Mouse (Mus musculus): ENCODE measurements around the gene Psma2. TPM values are rescaled to one million over a fixed set of nuclear protein-coding genes. Genes with fewer than 3 reads are reported as not detected.

The Psma2 gene
- 96.4 TPM for polyA plus RNA-seq (2012; fragmentation: generic; extraction: Trizol)
- long read RNA-seq, experiment 1, transcript Psma2-201 (8 exons, 2,911 nt) = major isoform, 256 of 277 reads
- long read RNA-seq, experiment 1, partial matches to known transcripts = 8 of 277 reads
- long read RNA-seq, experiment 1, other reads (novel, unspliced or antisense) = 13 of 277 reads
- long read RNA-seq, experiment 2, transcript Psma2-201 (8 exons, 2,911 nt) = major isoform, 115 of 116 reads
- long read RNA-seq, experiment 2, partial matches to known transcripts = 0 of 116 reads
- long read RNA-seq, experiment 2, other reads (novel, unspliced or antisense) = 1 of 116 reads

DNA sequence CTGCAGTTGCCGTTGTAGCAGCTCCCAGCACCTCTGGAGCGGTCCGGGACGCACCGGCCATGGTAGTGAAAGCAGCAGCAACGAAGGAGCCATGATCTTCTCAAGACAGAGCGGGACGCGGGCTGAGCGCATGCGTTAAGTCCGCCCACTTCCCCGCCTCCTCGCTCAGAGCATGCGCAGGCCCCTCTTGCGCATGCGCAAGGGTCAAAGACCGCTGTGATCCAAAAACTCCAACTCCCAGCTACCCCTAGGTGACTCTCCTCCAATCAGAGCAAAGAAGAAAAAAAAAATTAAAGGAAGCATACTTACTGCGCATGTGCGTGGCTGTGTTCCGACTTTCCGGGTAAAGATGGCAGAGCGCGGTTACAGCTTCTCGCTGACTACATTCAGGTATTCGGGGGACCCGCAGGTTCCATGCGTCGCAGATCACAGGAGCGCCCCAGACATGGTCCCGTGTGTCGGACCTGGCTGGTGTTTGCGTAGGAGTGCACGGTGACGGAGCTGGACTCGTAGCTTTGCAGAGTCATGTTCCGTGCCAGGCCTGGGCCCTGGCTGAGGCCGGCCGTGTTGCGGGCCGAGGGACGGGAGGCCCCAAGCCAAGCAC is at the start of gene Psma2, which contains the start of gene Mrpl32:
Psma2 (plus strand) TSS at position 315 of the 604 bp plus-strand sequence.
Mrpl32 (minus strand) TSS at position 240 of the 604 bp plus-strand sequence.
- Histone ChIP-seq H3K4me3 (ENCODE audit: insufficient read depth, poor library complexity, severe bottlenecking) (peak within 1 kb of the TSS; percentile 88), H3K27me3 (ENCODE audit: control insufficient read depth, insufficient read depth, insufficient read length) (no peaks in the 10 kb centered on the region), H3K79me3 (ENCODE audit: low read depth) (peaks cover 53% of the 10 kb centered on the region), H3K36me3 (ENCODE audit: control insufficient read depth, insufficient read depth) (peaks cover 35% of the 10 kb centered on the region), H3K79me2 (ENCODE audit: control insufficient read depth, insufficient read depth) (peaks cover 69% of the 10 kb centered on the region), H3ac (ENCODE audit: control insufficient read depth, insufficient read length, low read depth) (peak within 1 kb of the TSS; percentile 98)
- no peak for TF ChIP-seq FOSL1 (IDR thresholded peaks at IDR 0.05; ENCODE audit: insufficient read depth, low read length, poor library complexity, severe bottlenecking)
- peak; percentile 29 for TF ChIP-seq MAX (IDR thresholded peaks at IDR 0.05)
- no peak for TF ChIP-seq CTCF (IDR thresholded peaks at IDR 0.05; ENCODE audit: control insufficient read depth, insufficient read depth, insufficient read length)
- TF ChIP-seq USF1 (IDR thresholded peaks at IDR 0.05; ENCODE audit: low read depth) = no peak
- no peak for TF ChIP-seq MYOG (IDR thresholded peaks at IDR 0.05; ENCODE audit: control insufficient read depth, extremely low read depth, insufficient read length)
- no peak for TF ChIP-seq MYOD1 (IDR thresholded peaks at IDR 0.05; ENCODE audit: control insufficient read depth, insufficient read length, low read depth)
- TF ChIP-seq CEBPB (IDR thresholded peaks at IDR 0.05; ENCODE audit: low read depth) = no peak

DNA sequence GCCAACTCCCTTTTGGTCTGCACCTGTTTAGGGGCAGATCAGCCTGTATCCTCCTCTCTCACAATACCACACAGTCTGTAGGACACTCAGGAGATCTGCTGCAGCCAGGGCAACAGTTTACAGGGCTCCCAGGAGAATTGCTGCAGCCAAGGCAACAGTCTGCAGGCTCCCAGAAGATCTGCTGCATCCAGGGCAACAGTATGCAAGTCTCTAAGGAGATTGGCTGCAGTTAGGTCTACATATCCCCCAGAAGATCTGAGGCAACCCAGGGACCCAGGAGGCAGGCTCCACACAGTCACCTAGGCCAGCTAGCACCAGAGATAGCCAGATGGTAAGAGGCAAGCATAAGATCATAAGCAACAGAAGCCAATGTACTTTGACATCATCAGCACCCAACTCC is 38.9 kb upstream of the Psma2 start:
- Histone ChIP-seq H3K79me3 (ENCODE audit: low read depth) (no peaks in the 10 kb centered on the region), H3ac (ENCODE audit: control insufficient read depth, insufficient read length, low read depth) (no peak overlapping the region), H3K27me3 (ENCODE audit: control insufficient read depth, insufficient read depth, insufficient read length) (no peaks in the 10 kb centered on the region), H3K36me3 (ENCODE audit: control insufficient read depth, insufficient read depth) (no peaks in the 10 kb centered on the region), H3K79me2 (ENCODE audit: control insufficient read depth, insufficient read depth) (no peaks in the 10 kb centered on the region), H3K4me3 (ENCODE audit: insufficient read depth, poor library complexity, severe bottlenecking) (no peak overlapping the region)
- TF ChIP-seq USF1 (IDR thresholded peaks at IDR 0.05; ENCODE audit: low read depth) (no peak), MYOD1 (IDR thresholded peaks at IDR 0.05; ENCODE audit: control insufficient read depth, insufficient read length, low read depth) (no peak), CTCF (IDR thresholded peaks at IDR 0.05; ENCODE audit: control insufficient read depth, insufficient read depth, insufficient read length) (no peak), CEBPB (IDR thresholded peaks at IDR 0.05; ENCODE audit: low read depth) (no peak), MYOG (IDR thresholded peaks at IDR 0.05; ENCODE audit: control insufficient read depth, extremely low read depth, insufficient read length) (no peak), MAX (IDR thresholded peaks at IDR 0.05) (no peak)

DNA sequence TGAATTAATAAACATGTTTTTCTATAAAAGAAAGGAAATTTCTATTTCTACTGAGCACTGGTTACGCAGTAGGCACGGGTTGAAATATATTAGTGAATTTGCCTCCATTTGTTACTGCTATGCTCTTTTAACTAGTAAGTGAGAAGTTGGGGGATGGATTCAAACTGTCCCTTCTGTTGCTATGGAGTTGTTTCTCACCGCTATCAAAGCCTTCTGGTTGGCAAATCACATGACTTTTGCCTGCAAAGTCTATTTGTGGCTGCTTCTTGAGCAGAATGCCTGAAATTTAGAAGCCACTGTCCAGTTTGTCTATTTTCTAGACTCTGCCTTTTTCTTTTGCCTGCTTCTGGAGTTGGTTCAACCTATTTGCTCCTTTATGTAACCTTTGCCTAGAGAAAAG is 32.6 kb upstream of the Psma2 start:
- TF ChIP-seq CTCF (IDR thresholded peaks at IDR 0.05; ENCODE audit: control insufficient read depth, insufficient read depth, insufficient read length) (no peak), MYOG (IDR thresholded peaks at IDR 0.05; ENCODE audit: control insufficient read depth, extremely low read depth, insufficient read length) (no peak), FOSL1 (IDR thresholded peaks at IDR 0.05; ENCODE audit: insufficient read depth, low read length, poor library complexity, severe bottlenecking) (no peak)
- H3K79me3 ChIP-seq (ENCODE audit: low read depth) = no peaks in the 10 kb centered on the region
- no peak overlapping the region for H3K4me3 ChIP-seq (ENCODE audit: insufficient read depth, poor library complexity, severe bottlenecking)
- no peaks in the 10 kb centered on the region for H3K36me3 ChIP-seq (ENCODE audit: control insufficient read depth, insufficient read depth)
- H3ac ChIP-seq (ENCODE audit: control insufficient read depth, insufficient read length, low read depth) = no peak overlapping the region
- no peaks in the 10 kb centered on the region for H3K79me2 ChIP-seq (ENCODE audit: control insufficient read depth, insufficient read depth)
- H3K27me3 ChIP-seq (ENCODE audit: control insufficient read depth, insufficient read depth, insufficient read length) = no peaks in the 10 kb centered on the region

DNA sequence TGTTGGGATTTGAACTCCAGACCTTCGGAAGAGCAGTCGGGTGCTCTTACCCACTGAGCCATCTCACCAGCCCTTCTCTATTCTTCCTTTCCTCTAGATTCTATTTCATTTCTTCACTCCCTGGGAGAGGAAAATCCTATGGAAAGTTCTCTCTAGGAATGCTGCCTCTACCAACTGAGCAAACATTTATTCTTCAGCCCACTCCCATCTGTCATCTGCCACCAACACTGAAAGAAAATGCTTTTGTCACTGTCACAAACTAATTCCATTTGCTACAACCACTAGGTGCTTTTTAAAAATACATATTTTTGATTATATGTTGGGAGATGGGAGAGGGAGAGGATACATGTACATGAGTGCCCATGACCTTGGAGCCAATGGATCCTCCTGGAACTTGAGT is 10.3 kb upstream of the Psma2 start:
- no peak overlapping the region for H3ac ChIP-seq (ENCODE audit: control insufficient read depth, insufficient read length, low read depth)
- no peaks in the 10 kb centered on the region for H3K79me3 ChIP-seq (ENCODE audit: low read depth)
- no peaks in the 10 kb centered on the region for H3K27me3 ChIP-seq (ENCODE audit: control insufficient read depth, insufficient read depth, insufficient read length)
- H3K79me2 ChIP-seq (ENCODE audit: control insufficient read depth, insufficient read depth) = no peaks in the 10 kb centered on the region
- H3K4me3 ChIP-seq (ENCODE audit: insufficient read depth, poor library complexity, severe bottlenecking) = no peak overlapping the region
- no peaks in the 10 kb centered on the region for H3K36me3 ChIP-seq (ENCODE audit: control insufficient read depth, insufficient read depth)
- TF ChIP-seq CTCF (IDR thresholded peaks at IDR 0.05; ENCODE audit: control insufficient read depth, insufficient read depth, insufficient read length) = no peak
- no peak for TF ChIP-seq CEBPB (IDR thresholded peaks at IDR 0.05; ENCODE audit: low read depth)
- no peak for TF ChIP-seq MYOD1 (IDR thresholded peaks at IDR 0.05; ENCODE audit: control insufficient read depth, insufficient read length, low read depth)
- TF ChIP-seq USF1 (IDR thresholded peaks at IDR 0.05; ENCODE audit: low read depth) = no peak
- TF ChIP-seq MAX (IDR thresholded peaks at IDR 0.05) = no peak
- TF ChIP-seq MYOG (IDR thresholded peaks at IDR 0.05; ENCODE audit: control insufficient read depth, extremely low read depth, insufficient read length) = no peak
- TF ChIP-seq FOSL1 (IDR thresholded peaks at IDR 0.05; ENCODE audit: insufficient read depth, low read length, poor library complexity, severe bottlenecking) = no peak

DNA sequence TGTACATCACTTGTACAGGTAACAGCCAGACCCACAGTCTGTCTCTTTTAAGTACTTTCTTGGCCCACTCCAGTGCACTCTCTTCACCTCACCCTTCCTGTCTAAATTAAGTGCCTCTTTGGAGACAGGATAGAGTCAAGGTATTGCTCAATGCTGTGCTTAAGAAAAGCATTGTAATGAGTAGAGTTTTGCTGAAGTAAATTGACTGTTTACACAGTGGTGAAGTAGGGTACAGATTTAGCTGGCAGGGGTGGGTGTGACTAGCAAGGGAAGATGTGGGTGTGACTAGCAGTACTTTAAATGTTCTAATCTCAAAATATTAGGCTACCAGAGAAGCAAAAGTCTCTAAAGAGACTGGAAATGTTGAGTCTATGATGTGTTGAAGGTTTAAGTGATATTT is 5.4 kb upstream of the Psma2 start:
- no peaks in the 10 kb centered on the region for H3K27me3 ChIP-seq (ENCODE audit: control insufficient read depth, insufficient read depth, insufficient read length)
- H3K79me3 ChIP-seq (ENCODE audit: low read depth) = peaks cover 17% of the 10 kb centered on the region
- no peak overlapping the region for H3ac ChIP-seq (ENCODE audit: control insufficient read depth, insufficient read length, low read depth)
- peaks cover 17% of the 10 kb centered on the region for H3K36me3 ChIP-seq (ENCODE audit: control insufficient read depth, insufficient read depth)
- H3K79me2 ChIP-seq (ENCODE audit: control insufficient read depth, insufficient read depth) = peaks cover 19% of the 10 kb centered on the region
- no peak overlapping the region for H3K4me3 ChIP-seq (ENCODE audit: insufficient read depth, poor library complexity, severe bottlenecking)
- TF ChIP-seq MYOD1 (IDR thresholded peaks at IDR 0.05; ENCODE audit: control insufficient read depth, insufficient read length, low read depth) (no peak), USF1 (IDR thresholded peaks at IDR 0.05; ENCODE audit: low read depth) (no peak), MAX (IDR thresholded peaks at IDR 0.05) (no peak), CEBPB (IDR thresholded peaks at IDR 0.05; ENCODE audit: low read depth) (no peak), MYOG (IDR thresholded peaks at IDR 0.05; ENCODE audit: control insufficient read depth, extremely low read depth, insufficient read length) (no peak), CTCF (IDR thresholded peaks at IDR 0.05; ENCODE audit: control insufficient read depth, insufficient read depth, insufficient read length) (no peak), FOSL1 (IDR thresholded peaks at IDR 0.05; ENCODE audit: insufficient read depth, low read length, poor library complexity, severe bottlenecking) (no peak)

Data from C2C12 (cell line).